Mouse (Mus musculus): ENCODE results near the gene Rp9. TPM values are rescaled to one million over a fixed set of nuclear protein-coding genes. Genes with fewer than 3 reads are reported as not detected.

Gene Rp9
- polyA plus RNA-seq, 1 experiment from 2014 or later = 30.3 TPM

GRCm38 (mm10) chr9:22399021-22399420 is 70.5 kb downstream of the Rp9 start:
- H3K9me3 ChIP-seq (replicated peaks) = no peaks in the 10 kb centered on the region
- no peaks in the 10 kb centered on the region for H3K27me3 ChIP-seq
- no peak overlapping the region for H3K27ac ChIP-seq (replicated peaks)
- H3K4me1 ChIP-seq (replicated peaks) = no peaks in the 10 kb centered on the region
- no peak overlapping the region for H3K4me3 ChIP-seq (replicated peaks)
- no peak for ATAC-seq (ENCODE audit: insufficient read depth)
- WGBS (ENCODE audit: insufficient replicate concordance) = 64% methylated on average over 4 of the region's 4 CpGs
- no peak overlapping the region for H3K9ac ChIP-seq
- H3K36me3 ChIP-seq (replicated peaks) = no peaks in the 10 kb centered on the region
- no peak overlapping the region for H3K4me2 ChIP-seq

DNA sequence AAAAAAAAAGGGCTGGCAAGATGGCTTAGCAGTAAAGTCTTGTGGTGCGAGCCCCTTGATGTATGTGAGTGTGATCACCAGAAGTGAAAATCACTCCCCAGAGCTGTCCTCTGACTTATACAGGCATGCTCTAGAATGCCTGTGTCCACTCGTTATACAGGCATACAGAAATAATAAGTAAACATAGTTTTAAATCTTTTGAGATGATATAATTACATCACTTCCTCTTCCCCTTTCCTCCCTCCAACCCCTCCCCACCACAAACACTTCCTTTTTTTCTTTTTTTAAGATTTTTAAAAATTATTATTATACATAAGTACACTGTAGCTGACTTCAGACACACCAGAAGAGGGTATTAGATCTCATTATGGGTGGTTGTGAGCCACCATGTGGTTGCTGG is 74.8 kb downstream of the Rp9 start:
- H3K9ac ChIP-seq = no peak overlapping the region
- H3K27ac ChIP-seq (replicated peaks) = no peak overlapping the region
- H3K27me3 ChIP-seq = no peaks in the 10 kb centered on the region
- 55% methylated on average over 2 of the region's 2 CpGs for WGBS (ENCODE audit: insufficient replicate concordance)
- no peak overlapping the region for H3K4me2 ChIP-seq
- H3K36me3 ChIP-seq (replicated peaks) = no peaks in the 10 kb centered on the region
- H3K9me3 ChIP-seq (replicated peaks) = no peaks in the 10 kb centered on the region
- H3K4me1 ChIP-seq (replicated peaks) = peaks cover 11% of the 10 kb centered on the region
- H3K4me3 ChIP-seq (replicated peaks) = no peak overlapping the region
- ATAC-seq (ENCODE audit: insufficient read depth) = no peak

DNA sequence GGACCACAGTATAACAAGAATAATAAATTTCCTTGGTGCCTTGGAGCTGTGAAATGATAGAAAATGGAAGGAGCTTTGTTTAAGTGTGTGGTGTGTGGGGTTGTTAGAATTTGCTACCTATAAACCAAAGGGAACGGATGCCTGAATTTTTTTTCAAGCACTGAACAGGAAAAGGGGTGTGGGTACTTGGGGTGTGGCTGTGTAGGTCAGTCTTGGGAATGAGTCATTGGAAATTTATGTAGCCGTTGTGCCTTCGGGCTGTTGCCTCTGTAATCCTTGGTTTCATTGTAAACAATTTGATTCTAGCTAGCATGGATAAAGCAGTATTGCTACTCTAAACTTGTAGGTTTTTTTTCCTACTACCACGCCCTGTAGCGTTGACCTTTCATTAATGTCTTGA is 79.2 kb downstream of the Rp9 start:
- WGBS (ENCODE audit: insufficient replicate concordance) = 62% methylated on average over 5 of the region's 5 CpGs
- peak overlapping the region; percentile 97; the same call in 1 of the 2 replicates for H3K4me2 ChIP-seq
- no peak for ATAC-seq (ENCODE audit: insufficient read depth)

DNA sequence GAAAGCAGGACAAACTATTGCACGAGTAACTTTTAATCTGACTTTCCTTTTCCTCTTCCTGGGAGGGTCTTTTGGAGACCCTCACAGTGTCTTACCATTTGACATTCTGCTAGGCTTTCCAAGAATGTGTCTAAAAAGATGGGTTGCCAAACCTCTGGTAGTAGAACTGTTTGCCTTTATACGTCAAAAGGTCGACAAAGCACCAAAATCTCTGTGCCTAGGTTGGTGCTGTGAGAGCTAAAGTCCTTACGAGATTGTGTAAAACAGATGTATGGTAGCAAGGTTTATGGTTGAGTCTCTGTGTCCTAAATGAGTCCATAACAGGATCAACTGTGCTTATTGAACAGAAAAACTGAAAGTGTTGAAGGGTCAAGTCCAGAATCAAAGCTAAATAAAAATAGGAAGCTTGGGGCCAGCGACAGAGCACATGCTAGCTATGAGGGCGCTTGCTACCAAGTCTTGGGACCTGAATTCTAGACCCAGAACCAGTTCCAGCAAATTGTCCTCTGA is 79.8 kb downstream of the Rp9 start:
- Histone ChIP-seq H3K36me3 (replicated peaks) (peaks cover 10% of the 10 kb centered on the region), H3K9me3 (replicated peaks) (no peaks in the 10 kb centered on the region), H3K4me1 (replicated peaks) (peaks cover 40% of the 10 kb centered on the region), H3K27ac (replicated peaks) (peak overlapping the region; percentile 96), H3K27me3 (no peaks in the 10 kb centered on the region), H3K4me2 (peak overlapping the region; percentile 97), H3K9ac (peak overlapping the region; percentile 98), H3K4me3 (replicated peaks) (peak overlapping the region; percentile 91)
- ATAC-seq (ENCODE audit: insufficient read depth) = no peak
- WGBS (ENCODE audit: insufficient replicate concordance) = 37% methylated on average over 6 of the region's 6 CpGs

More for the DNA sequence above, 79.2 kb downstream of the Rp9 start:
- Histone ChIP-seq H3K4me3 (replicated peaks) (no peak overlapping the region), H3K36me3 (replicated peaks) (peaks cover 6% of the 10 kb centered on the region), H3K9ac (no peak overlapping the region), H3K27me3 (no peaks in the 10 kb centered on the region), H3K9me3 (replicated peaks) (no peaks in the 10 kb centered on the region), H3K4me1 (replicated peaks) (peaks cover 34% of the 10 kb centered on the region), H3K27ac (replicated peaks) (no peak overlapping the region; the same call in 1 of the 2 replicates)

GRCm38 (mm10) chr9:22389021-22389476 is 80.5 kb downstream of the Rp9 start, which contains the start of gene Anln:
Gene Anln (minus strand): TSS chr9:22389188.
- peak within 1 kb of the TSS; percentile 98 for H3K9ac ChIP-seq
- no peaks in the 10 kb centered on the region for H3K9me3 ChIP-seq (replicated peaks)
- H3K4me3 ChIP-seq (replicated peaks) = peak within 1 kb of the TSS; percentile 91
- H3K27ac ChIP-seq (replicated peaks) = peak within 1 kb of the TSS; percentile 96
- H3K36me3 ChIP-seq (replicated peaks) = peaks cover 13% of the 10 kb centered on the region
- H3K4me2 ChIP-seq = peak within 1 kb of the TSS; percentile 97
- ATAC-seq (ENCODE audit: insufficient read depth) = peak; percentile 95
- H3K27me3 ChIP-seq = no peaks in the 10 kb centered on the region
- peaks cover 44% of the 10 kb centered on the region for H3K4me1 ChIP-seq (replicated peaks)
- WGBS (ENCODE audit: insufficient replicate concordance) = under 1% methylated on average over 44 of the region's 44 CpGs

DNA sequence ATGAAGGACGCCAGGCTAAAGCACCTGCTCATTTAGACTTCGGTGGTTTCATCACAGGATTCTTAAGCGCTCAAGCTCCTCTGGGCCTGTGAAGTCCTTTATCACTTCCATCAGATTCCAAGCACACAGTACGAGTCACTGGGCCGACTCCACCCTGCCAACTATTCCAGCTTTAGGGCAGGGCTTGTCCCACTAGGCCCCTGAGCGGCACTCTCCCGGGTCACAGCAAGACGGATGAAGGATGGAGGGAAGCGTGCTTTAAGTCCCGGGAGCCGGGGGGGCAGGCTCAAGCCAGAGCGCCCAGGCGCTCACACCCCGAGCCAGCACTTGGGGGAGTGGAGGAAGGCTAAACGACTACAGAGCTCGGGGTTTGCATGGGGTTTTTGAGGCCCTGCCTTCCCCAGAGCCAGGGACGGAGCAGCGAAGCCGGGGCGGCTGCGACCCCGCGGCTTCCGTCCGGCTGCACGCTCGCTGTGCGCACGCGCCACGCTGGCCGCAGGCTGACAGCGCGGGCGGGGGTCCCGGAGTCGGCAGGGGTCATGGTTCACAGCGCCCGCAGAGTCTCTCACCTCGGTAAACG is 81.1 kb downstream of the Rp9 start:
- Histone ChIP-seq H3K9ac (peak overlapping the region; percentile 98), H3K4me2 (peak overlapping the region; percentile 97), H3K27me3 (no peaks in the 10 kb centered on the region), H3K36me3 (replicated peaks) (peaks cover 19% of the 10 kb centered on the region), H3K27ac (replicated peaks) (peak overlapping the region; percentile 96), H3K4me1 (replicated peaks) (peaks cover 45% of the 10 kb centered on the region), H3K4me3 (replicated peaks) (peak overlapping the region; percentile 91), H3K9me3 (replicated peaks) (no peaks in the 10 kb centered on the region)
- WGBS (ENCODE audit: insufficient replicate concordance) = under 1% methylated on average over 41 of the region's 41 CpGs
- ATAC-seq (ENCODE audit: insufficient read depth) = peak; percentile 78

DNA sequence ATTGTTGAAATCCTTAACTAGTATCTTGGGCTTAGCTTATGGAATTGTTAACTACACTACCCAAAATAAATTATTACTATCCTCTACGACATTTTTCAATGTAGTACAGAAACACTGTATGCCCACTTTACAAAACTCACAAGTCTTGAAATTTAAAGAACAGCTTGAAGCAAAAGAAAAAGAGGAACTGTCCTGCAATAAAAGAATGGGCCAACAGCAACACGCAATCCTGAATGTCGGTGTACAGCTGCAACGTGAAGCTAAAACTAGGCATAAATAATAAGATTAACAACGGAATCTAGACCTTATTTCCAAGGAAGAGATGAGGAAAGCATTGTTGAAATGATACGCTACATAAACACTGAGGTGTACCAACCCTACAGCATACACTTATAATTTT is 81.6 kb downstream of the Rp9 start:
- ATAC-seq (ENCODE audit: insufficient read depth) = no peak
- H3K27ac ChIP-seq (replicated peaks) = peak overlapping the region; percentile 96
- peak overlapping the region; percentile 98 for H3K9ac ChIP-seq
- 7% methylated on average over 6 of the region's 6 CpGs for WGBS (ENCODE audit: insufficient replicate concordance)
- no peaks in the 10 kb centered on the region for H3K9me3 ChIP-seq (replicated peaks)
- peak overlapping the region; percentile 97 for H3K4me2 ChIP-seq
- H3K4me1 ChIP-seq (replicated peaks) = peaks cover 45% of the 10 kb centered on the region
- H3K36me3 ChIP-seq (replicated peaks) = peaks cover 25% of the 10 kb centered on the region
- H3K4me3 ChIP-seq (replicated peaks) = peak overlapping the region; percentile 91
- H3K27me3 ChIP-seq = no peaks in the 10 kb centered on the region

GRCm38 (mm10) chr9:22385890-22386289 is 83.7 kb downstream of the Rp9 start:
- Histone ChIP-seq H3K4me1 (replicated peaks) (peaks cover 45% of the 10 kb centered on the region), H3K9ac (no peak overlapping the region), H3K36me3 (replicated peaks) (peaks cover 45% of the 10 kb centered on the region), H3K27ac (replicated peaks) (no peak overlapping the region), H3K9me3 (replicated peaks) (no peaks in the 10 kb centered on the region), H3K4me3 (replicated peaks) (peak overlapping the region; percentile 41; the same call in 1 of the 2 replicates), H3K27me3 (no peaks in the 10 kb centered on the region), H3K4me2 (peak overlapping the region; percentile 54)
- WGBS (ENCODE audit: insufficient replicate concordance) = 64% methylated on average over 2 of the region's 2 CpGs
- ATAC-seq (ENCODE audit: insufficient read depth) = no peak

- WGBS (ENCODE audit: insufficient replicate concordance) = 89% methylated on average over 5 of the region's 5 CpGs
- ATAC-seq (ENCODE audit: insufficient read depth) = no peak
- H3K27me3 ChIP-seq = no peaks in the 10 kb centered on the region
- H3K4me3 ChIP-seq (replicated peaks) = no peak overlapping the region
- no peaks in the 10 kb centered on the region for H3K9me3 ChIP-seq (replicated peaks)
- no peak overlapping the region for H3K4me2 ChIP-seq
- no peak overlapping the region for H3K27ac ChIP-seq (replicated peaks)
- H3K4me1 ChIP-seq (replicated peaks) = no peaks in the 10 kb centered on the region
- peaks cover 93% of the 10 kb centered on the region for H3K36me3 ChIP-seq (replicated peaks)
- H3K9ac ChIP-seq = no peak overlapping the region
These were observed 93.5 kb downstream of the Rp9 start for GRCm38 (mm10) chr9:22376086-22376485.

DNA sequence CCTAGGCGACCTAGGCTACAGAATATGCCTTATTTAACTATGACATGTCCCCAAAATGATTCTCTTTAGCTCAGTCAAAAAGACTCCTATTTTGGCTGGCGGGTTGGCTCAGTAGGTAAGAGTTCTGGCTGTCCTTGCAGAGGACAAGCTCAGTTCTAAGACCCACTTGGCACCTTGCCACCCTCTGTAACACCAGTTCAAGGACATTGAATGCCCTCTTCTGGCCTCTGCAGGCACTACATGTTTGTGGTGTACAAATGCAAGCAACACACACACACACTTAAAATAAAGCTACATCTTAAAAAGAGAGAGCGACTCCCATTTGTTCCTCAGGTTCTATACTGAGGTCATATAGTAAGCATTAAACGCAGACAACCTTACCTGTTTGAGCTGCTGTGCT is 96.8 kb downstream of the Rp9 start:
- WGBS (ENCODE audit: insufficient replicate concordance) = 91% methylated on average over 4 of the region's 4 CpGs
- Histone ChIP-seq H3K4me1 (replicated peaks) (no peaks in the 10 kb centered on the region), H3K4me3 (replicated peaks) (no peak overlapping the region), H3K27me3 (no peaks in the 10 kb centered on the region), H3K4me2 (no peak overlapping the region), H3K36me3 (replicated peaks) (peaks cover 90% of the 10 kb centered on the region), H3K9me3 (replicated peaks) (no peaks in the 10 kb centered on the region), H3K27ac (replicated peaks) (no peak overlapping the region), H3K9ac (no peak overlapping the region)
- no peak for ATAC-seq (ENCODE audit: insufficient read depth)

DNA sequence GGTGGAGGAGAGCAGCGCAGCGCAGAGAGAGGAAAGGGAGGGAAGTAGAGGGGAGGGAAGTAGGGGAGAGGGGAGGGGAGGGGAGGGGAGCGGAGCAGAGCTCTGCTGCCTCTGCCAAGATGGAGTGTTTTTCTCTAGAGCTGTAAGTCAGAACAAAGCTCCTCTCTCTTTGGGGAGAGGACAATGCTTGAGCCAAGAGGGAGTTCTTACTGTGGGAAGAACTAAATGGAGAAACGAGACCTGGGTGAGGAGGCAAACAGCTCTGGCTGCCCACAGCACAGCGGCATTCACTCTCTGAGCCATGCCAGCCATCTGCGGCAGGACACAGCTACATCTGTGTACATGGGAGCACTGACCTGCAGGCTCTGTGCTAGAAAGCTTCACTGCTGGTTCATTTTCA is 101.5 kb downstream of the Rp9 start:
- Histone ChIP-seq H3K4me2 (no peak overlapping the region), H3K9me3 (replicated peaks) (no peaks in the 10 kb centered on the region), H3K9ac (no peak overlapping the region), H3K4me3 (replicated peaks) (no peak overlapping the region), H3K27ac (replicated peaks) (0 out of 2 replicates have a peak overlapping the region, but pooled peaks have one; percentile 16), H3K27me3 (no peaks in the 10 kb centered on the region), H3K36me3 (replicated peaks) (peaks cover 96% of the 10 kb centered on the region), H3K4me1 (replicated peaks) (no peaks in the 10 kb centered on the region)
- ATAC-seq (ENCODE audit: insufficient read depth) = no peak
- 91% methylated on average over 6 of the region's 6 CpGs for WGBS (ENCODE audit: insufficient replicate concordance)
